Mouse (Mus musculus): ENCODE data around the gene Aaed1. TPM values are rescaled to one million over a fixed set of nuclear protein-coding genes. Genes with fewer than 3 reads are reported as not detected.
"Not testable (repeated sequence)": the region's sequence is repeated elsewhere in the genome, so short reads cannot be mapped to it uniquely, and the experiment has no call there.

Gene Aaed1
- polyA plus RNA-seq, 1 experiment from 2014 or later: 59.9 TPM

DNA sequence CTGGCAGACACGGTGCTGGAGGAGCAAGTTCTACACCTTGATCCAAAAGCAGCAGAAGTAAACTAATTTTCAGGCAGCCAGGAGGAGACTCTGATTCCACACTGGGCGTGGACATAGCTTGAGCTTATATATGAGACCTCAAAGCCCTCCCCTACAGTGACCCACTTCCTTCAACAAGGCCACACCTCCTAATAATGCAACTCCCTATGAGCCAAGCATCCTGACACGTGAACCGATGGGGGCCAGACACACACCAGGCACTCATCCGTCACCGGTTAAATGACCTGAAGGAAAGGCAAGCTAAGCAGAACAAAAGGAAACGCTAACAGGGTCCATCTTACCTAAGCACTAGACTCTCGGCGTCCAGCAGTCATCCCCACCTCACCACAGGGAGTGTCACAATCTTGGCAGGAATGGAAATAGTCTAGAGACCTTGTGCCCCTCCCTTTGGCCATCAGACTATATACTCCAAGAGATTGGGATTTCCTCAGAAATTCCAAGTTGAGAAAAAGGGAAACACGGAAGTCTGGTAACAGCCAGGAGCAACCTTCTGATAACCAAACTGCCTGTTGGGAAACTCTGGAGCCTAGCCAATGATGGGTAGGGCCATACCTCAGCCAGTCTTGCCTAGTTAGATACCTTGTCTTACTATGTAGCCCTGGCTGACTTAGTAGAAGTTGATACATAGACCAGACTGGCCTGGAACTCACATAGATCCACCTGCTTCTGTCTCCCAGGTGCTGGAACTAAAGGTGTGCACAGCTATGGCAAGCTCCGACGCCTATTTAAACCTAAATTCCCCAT lies 55.3 kb downstream of the Aaed1 start:
- DNase-seq (ENCODE audit: low read depth, low spot score) (no peak), ATAC-seq (no peak)
- CTCF ChIA-PET: interaction anchor here (1.1 kb wide), 1 partner anchor 22 kb away, joined by 3 read pairs; no protein-coding TSS in a partner anchor
- POLR2A ChIA-PET: interaction anchor here (1.1 kb wide), 1 partner anchor 11 kb away, joined by 3 read pairs; no protein-coding TSS in a partner anchor
- TF ChIP-seq CTCF (IDR thresholded peaks at IDR 0.05): no peak
- H3K27me3 ChIP-seq: no peaks in the 10 kb centered on the region
- in situ Hi-C loops (cut with MboI; ENCODE audit: low pct_unique_long_range_greater_than_20kb): no loop called here

DNA sequence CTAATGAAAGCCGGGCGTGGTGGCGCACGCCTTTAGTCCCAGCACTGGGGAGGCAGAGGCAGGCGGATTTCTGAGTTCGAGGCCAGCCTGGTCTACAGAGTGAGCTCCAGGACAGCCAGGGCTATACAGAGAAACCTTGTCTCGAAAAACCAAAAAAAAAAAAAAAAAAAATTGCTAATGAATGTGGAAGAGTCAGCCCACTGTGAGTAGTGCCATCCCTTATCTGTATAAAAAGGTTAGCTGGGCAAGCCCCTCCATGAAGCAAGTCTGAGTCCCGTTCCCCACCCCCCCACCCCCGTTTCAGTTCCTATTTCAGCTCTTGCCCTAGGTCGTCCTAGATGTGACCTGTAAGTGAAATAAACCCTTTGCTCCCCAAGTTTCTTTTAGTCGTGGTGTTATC lies 58.3 kb downstream of the Aaed1 start:
- in situ Hi-C loops (cut with MboI; ENCODE audit: low pct_unique_long_range_greater_than_20kb); H3K27me3 ChIP-seq; DNase-seq (ENCODE audit: low read depth, low spot score); CTCF ChIA-PET; POLR2A ChIA-PET; ATAC-seq: not testable (repeated sequence)

DNA sequence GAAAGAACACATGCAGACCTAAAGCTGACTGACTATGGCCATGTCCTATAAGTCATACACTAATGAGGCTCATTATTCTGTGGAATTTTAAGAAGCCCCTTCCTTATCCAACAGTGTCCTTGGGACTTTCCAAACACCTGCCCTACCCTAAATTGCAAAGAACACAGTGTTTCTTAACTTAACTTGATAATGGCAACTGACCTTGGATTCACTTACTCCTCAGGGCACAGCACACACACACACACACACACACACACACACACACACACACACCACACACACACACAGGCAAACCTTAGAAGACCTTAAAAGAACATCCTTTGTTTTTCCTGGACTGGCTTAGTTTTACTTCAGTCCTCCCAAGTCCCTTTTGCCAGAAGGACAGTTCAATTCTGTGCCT lies 58.8 kb downstream of the Aaed1 start:
- in situ Hi-C loops (cut with MboI; ENCODE audit: low pct_unique_long_range_greater_than_20kb): no loop called here
- no peak for TF ChIP-seq CTCF (IDR thresholded peaks at IDR 0.05)
- no peak for ATAC-seq
- no peaks in the 10 kb centered on the region for H3K27me3 ChIP-seq
- ChIA-PET POLR2A (no interaction called here), CTCF (no interaction called here)
- no peak for DNase-seq (ENCODE audit: low read depth, low spot score)

DNA sequence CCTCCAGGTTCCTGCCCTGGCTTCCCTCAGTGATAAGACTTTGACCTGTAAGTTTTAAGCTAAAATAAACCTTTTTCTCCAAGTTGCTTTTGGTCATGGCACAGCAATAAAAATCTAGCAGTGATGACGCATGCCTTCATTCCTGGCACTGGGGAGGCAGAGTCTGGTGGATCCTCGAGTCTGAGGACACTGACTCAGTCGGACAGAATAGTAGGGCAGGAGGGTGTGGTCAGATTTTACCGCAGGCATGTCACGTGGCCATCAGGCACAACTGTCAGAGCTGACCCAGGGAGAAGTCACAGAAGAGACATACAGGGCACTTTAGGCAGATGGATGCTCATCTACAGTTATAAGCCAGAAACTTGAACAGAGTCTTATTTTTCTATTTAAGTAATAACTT lies 60.4 kb downstream of the Aaed1 start:
- no peak for ATAC-seq
- H3K27me3 ChIP-seq: no peaks in the 10 kb centered on the region
- in situ Hi-C loops (cut with MboI; ENCODE audit: low pct_unique_long_range_greater_than_20kb): no loop called here
- DNase-seq (ENCODE audit: low read depth, low spot score): no peak
- CTCF ChIA-PET: interaction anchor here (0.9 to 2.0 kb wide), 4 partner anchors 14 to 71 kb away, joined by 3 to 19 read pairs (median 4); no protein-coding TSS in a partner anchor
- POLR2A ChIA-PET: interaction anchor here (0.6 kb wide), 1 partner anchor 776 kb away, joined by 5 read pairs; no protein-coding TSS in a partner anchor
- TF ChIP-seq CTCF (IDR thresholded peaks at IDR 0.05): no peak

DNA sequence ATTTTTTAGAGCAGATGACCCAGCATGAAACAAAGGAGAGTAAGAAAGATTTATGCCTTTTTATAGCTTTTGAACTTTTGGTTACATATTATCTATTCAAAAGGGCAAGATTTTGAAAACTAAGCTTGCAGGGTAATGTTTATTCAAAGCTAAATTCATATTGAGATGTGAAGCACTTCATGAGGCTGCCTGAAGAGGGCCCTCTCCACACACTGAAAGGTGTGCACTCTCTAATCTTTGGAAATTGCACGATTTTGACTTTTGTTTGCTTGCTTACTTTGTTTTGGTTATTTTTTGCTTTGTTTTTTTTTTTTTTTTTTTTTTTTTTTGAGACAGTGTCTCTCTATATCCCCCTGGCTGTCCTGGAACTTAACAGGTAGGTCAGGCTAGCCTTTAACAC lies 62.1 kb downstream of the Aaed1 start:
- in situ Hi-C loops (cut with MboI; ENCODE audit: low pct_unique_long_range_greater_than_20kb): no loop called here
- TF ChIP-seq CTCF (IDR thresholded peaks at IDR 0.05): peak; percentile 54
- H3K27me3 ChIP-seq: no peaks in the 10 kb centered on the region
- POLR2A ChIA-PET: interaction anchor here (0.7 kb wide), 1 partner anchor 153 kb away, joined by 3 read pairs; no protein-coding TSS in a partner anchor
- CTCF ChIA-PET: interaction anchor here (0.7 to 1.5 kb wide), 4 partner anchors 10 to 71 kb away, joined by 3 to 9 read pairs (median 4); no protein-coding TSS in a partner anchor
- no peak for DNase-seq (ENCODE audit: low read depth, low spot score)
- no peak for ATAC-seq

DNA sequence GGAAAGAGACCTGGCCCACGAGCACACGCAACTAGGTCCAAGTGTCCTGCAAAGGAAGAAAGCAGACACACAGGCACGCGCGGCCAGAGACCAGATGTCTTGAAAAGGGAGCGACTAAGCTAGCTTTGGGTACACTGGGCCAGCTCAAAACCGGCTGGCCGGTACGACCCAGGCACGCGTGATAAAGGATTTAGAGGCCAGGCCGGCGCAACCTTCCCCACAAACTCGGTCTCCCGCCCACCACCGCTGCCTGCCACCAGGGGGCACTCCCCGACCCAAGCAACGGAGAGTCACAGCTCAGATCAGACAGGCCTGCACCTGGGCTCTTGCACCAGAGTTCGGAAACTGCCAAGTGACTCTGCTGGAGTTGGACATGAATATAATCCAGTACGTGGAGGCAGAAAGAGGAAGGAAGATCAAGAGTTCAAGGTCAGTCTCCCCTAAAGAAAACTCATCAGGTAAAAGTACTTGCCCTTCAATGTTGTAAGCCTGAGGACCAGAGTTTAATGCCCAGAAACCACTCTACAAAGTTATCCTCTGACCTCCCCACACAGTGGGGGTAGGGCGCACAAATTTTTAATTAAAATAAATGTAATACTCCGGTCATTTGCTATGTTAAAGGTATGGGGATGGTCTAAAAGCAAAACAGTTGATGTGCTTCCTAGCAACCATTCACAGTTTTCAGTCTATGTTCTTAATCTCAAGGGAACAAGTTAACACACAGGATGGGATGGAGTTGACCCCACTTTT lies 63.6 kb downstream of the Aaed1 start:
- no peak for DNase-seq (ENCODE audit: low read depth, low spot score)
- peak; percentile 76 for ATAC-seq
- no peaks in the 10 kb centered on the region for H3K27me3 ChIP-seq
- POLR2A ChIA-PET: no interaction called here
- in situ Hi-C loops (cut with MboI; ENCODE audit: low pct_unique_long_range_greater_than_20kb): loop anchor here (5.0 kb wide), 1 partner anchor 58 kb away; no protein-coding TSS in a partner anchor
- CTCF ChIA-PET: interaction anchor here (1.2 to 3.5 kb wide), 8 partner anchors 8 to 57 kb away, joined by 3 to 24 read pairs (median 4); no protein-coding TSS in a partner anchor
- TF ChIP-seq CTCF (IDR thresholded peaks at IDR 0.05): peak; percentile 95

DNA sequence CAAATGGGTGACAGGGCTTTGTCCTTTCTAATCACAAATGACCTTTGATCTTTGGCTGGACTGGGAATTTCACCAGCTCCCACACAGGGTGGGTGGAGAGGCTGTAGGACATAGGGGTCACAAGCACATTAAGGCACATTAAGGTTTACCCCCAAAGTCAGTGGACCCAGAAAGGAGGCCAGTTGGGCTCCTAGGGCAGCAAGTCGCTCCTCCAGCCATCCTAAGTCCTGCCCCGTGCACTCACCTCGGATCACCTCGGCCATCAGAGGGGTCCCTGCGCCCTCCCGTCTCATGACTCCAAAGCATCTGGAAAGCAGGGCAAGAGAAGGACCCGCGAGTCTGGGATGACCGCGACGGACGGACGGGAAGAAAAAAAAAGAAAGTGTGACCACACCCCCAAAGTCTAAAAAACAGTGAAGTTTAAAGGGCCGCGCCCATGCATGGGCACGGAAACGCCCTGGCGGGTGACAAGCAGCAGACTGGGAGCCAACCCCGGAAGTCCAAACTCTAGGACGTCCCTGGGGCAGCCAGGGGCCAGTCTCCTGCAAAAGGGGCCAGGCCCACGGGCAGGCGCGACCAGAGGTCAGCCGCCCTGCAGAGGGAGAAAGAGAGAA lies 64.2 kb downstream of the Aaed1 start:
- ATAC-seq (no peak), DNase-seq (ENCODE audit: low read depth, low spot score) (no peak)
- CTCF ChIA-PET: interaction anchor here (1.2 to 3.5 kb wide), 7 partner anchors 8 to 57 kb away, joined by 3 to 24 read pairs (median 5); no protein-coding TSS in a partner anchor
- in situ Hi-C loops (cut with MboI; ENCODE audit: low pct_unique_long_range_greater_than_20kb): loop anchor here (5.0 kb wide), 1 partner anchor 59 kb away; no protein-coding TSS in a partner anchor
- H3K27me3 ChIP-seq: no peaks in the 10 kb centered on the region
- POLR2A ChIA-PET: no interaction called here
- no peak for TF ChIP-seq CTCF (IDR thresholded peaks at IDR 0.05)

DNA sequence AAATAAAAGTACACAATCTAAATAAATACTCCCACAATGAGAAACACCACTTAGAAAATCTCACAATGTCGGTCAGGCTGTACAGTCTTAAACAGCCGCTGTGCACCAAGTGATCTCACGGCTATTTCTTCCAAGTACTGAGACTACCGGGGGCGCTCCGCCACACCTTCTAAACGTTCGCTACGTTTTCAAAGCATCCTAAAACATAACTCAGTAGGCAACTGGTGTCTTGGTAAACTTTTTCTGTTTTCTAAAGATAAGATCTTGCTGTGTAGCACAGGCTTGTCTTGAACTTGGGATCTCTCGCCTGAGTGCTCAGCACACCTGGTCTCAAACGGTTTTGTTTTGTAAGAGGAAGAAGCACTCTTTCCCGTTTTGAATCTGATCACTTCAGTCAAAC lies 66.4 kb downstream of the Aaed1 start:
- CTCF ChIA-PET: interaction anchor here (0.9 to 3.5 kb wide), 8 partner anchors 8 to 65 kb away, joined by 3 to 24 read pairs (median 4); no protein-coding TSS in a partner anchor
- POLR2A ChIA-PET: interaction anchor here (1.1 kb wide), 1 partner anchor 12 kb away, joined by 3 read pairs; no protein-coding TSS in a partner anchor
- in situ Hi-C loops (cut with MboI; ENCODE audit: low pct_unique_long_range_greater_than_20kb): loop anchor here (5.0 kb wide), 1 partner anchor 61 kb away; no protein-coding TSS in a partner anchor
- no peaks in the 10 kb centered on the region for H3K27me3 ChIP-seq
- ATAC-seq (no peak), DNase-seq (ENCODE audit: low read depth, low spot score) (no peak)
- TF ChIP-seq CTCF (IDR thresholded peaks at IDR 0.05): no peak

DNA sequence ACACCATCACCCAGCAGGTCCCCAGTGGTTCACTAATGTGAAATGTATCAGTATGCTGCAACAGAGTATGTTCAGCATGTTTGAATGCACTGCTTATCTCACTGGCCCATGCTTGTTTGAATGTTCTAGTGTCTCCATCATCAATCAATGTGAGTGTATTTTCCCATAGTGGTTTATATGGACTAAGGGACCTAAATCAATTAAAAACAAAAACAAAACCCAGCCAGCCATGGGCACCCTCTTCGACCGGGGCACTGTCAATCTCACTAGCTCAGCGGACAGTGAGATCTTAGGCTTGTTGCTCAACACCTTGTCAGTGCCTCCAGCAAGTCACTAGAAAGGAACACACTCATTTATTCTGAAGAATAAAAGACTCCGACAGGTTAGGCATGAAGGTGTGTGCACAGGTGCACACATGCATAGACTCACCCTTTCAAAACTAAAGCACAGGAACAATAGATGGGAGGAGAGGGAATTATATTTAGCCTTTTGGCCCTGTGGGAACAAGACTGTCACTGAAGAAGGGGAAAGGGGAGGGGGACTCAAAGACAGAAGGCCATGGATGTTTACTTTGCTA lies 67.7 kb downstream of the Aaed1 start:
- DNase-seq (ENCODE audit: low read depth, low spot score) (no peak), ATAC-seq (no peak)
- ChIA-PET CTCF (no interaction called here), POLR2A (no interaction called here)
- in situ Hi-C loops (cut with MboI; ENCODE audit: low pct_unique_long_range_greater_than_20kb): loop anchor here (5.0 kb wide), 1 partner anchor 63 kb away; no protein-coding TSS in a partner anchor
- no peaks in the 10 kb centered on the region for H3K27me3 ChIP-seq
- TF ChIP-seq CTCF (IDR thresholded peaks at IDR 0.05): no peak

DNA sequence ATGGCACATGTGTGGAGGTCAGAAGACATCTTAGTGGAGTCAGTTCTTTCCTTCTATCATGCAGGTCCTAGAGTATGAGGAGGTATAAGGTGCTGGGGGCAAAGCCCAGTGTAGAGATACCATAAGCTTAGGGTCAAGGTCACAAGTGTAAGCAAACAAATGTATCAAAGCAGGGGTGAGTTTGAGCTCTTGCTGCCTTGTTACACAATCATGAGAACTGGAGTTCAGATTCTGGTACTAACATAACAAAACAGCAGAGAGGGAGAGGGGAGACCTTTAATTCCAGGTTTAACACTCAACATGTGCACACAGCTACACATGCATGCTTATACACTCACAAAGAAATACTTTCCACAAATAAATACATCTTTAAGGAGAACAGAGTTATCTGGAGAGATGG lies 69.8 kb downstream of the Aaed1 start:
- H3K27me3 ChIP-seq: no peaks in the 10 kb centered on the region
- ATAC-seq (no peak), DNase-seq (ENCODE audit: low read depth, low spot score) (no peak)
- POLR2A ChIA-PET: no interaction called here
- in situ Hi-C loops (cut with MboI; ENCODE audit: low pct_unique_long_range_greater_than_20kb): no loop called here
- CTCF ChIA-PET: interaction anchor here (1.0 to 1.7 kb wide), 2 partner anchors 48 to 62 kb away, joined by 4 read pairs; no protein-coding TSS in a partner anchor
- TF ChIP-seq CTCF (IDR thresholded peaks at IDR 0.05): no peak

Data from Patski (cell line).